Mouse (Mus musculus) forelimb bud, embryonic 11.5 days (tissue): Measurements from ENCODE around the gene Kcnb1.

Experiments
- DNase-seq: peaks from one replicate; pipeline ENCODE4 v3.0.0-alpha.2; 2012; ENCODE audit warnings: low read depth, low spot score

Gene Kcnb1

DNA sequence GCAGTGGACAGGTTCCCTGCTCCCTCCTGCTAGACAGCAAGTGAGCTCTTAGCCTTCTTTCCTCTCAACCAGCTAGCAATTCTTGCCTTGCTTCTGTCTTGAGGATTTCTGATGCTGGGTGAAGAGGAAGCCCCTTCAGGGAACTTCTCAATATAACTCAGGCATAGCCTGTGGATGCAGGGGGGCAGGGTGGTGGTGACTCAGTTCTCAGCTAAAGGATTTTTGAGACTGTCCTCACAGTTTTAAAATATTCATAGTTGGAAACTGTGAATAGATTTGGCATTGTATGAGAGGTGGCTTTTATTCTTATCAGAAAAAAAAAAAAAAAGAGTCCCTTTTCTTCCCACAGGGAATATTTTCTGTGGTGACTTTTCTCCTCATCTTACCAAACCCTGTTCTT, 129.2 kb downstream of the Kcnb1 start:
- no peak for DNase-seq

DNA sequence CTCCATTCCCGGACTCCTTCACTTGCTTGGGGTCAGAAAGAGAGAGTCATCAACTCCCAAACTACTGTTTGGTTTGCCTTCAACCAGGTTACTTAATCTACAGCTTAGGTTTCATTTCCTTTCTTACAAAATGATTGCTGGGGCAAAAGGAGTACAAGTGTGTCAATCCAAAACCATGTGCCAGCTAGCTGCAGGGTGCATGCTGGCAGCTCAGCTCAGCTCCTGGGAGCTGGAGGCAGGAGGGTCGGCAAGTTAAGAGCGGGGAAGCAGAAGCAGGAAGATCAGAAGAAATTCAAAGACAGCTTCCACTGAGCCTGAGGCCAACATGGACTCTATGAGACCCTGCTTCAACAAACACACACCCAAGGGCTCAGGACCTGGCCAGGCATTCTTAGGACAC, 129.6 kb downstream of the Kcnb1 start:
- DNase-seq = no peak

DNA sequence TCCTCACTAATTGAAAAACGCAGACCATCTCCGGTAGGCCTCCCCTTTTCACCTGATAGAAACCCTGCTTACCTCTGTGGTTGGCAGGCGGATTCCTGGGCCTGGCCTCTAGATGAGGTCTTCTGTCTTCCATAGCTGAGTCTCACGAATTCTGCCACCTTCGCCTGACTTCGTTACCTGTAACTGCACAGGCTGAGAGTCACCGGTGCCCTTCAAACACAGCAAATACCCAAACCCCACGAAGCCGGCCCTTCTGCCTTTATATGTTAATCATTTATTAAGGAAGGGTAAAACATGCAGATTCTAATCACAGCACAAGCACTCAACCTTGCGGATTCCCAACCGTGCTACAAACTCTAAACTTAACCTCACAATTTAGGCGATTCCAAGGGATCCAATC, 130.0 kb downstream of the Kcnb1 start:
- DNase-seq = no peak

DNA sequence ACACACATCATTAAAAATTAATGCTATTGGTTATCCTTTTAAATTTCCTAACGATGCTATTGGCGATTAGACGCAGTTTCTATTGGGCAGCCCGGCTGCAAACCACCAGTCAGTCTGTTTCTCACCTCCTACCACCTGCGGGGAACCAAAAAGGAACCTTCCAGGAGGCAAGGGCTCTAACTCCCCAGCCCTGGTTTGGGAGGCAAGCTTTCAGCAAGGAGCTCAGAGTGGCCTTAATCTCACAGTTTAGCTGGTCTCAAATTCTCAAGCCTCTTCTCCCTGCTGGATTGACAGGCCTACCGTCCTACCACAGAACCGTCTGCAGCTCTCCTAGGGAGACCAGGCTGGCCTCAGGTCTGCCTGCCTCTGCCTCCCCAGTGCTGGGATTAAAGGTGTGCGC, 130.4 kb downstream of the Kcnb1 start:
- no peak for DNase-seq

DNA sequence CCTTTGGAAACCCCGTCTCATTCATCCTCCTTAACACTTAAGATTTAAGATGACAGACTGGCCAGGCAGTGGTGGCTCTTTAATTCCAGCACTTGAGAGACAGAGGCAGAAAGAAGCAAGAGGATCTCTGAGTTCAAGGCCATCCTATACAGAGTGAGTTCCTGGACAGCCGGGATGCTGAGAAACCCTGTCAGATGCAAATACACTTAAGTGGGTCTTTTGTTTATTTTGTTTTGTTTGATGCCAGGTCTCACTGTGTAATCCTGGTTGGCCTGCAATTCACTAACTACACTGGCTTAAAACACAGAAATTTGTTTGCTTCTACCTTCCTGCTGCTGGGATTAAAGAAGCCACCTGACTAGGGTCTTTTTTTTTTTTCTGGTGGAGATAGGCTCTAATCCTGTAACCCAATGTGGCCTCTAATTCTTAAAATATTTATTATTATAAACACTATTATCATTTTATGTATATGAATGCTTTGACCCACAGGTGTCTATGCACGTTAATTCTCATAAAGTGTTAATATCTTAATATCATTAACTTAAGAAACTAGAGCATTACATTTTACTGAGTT, 131.1 kb downstream of the Kcnb1 start:
- no peak for DNase-seq

DNA sequence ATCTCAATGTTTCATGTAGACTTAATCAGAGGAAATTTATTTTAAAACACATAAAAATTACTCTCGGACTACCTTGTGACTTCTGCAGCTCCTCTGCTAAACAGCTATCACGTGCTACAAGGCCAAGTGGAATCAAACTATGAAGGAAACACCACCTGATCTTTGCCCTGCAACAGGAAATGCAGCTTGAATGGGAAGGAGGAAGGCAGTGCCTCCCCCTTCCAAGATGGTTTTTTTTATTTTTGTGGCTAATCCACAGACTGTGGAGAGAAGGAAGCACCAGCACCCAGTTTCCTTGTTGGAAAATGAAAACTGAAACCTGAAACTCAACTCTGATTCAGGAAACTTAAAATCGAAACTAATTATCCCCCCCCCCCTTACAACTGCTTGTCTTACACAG, 131.8 kb downstream of the Kcnb1 start:
- no peak for DNase-seq

DNA sequence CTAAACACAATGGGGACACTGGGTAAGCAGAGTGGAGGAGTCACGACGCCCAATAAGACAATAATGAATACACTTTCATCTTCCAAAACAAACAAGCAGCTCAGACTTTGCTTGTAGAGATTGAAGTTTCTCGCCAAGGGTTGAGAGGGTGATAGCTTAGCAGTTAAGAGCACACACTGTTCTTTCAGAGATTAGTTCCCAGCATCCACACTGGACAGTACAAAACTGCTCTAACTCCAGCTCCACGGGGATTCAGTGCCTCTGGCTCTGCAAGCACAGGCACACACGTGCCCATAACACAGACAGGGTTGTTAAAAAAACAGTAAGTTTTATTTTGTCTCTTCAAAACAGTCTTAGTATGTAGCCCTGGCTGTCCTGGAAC, 133.0 kb downstream of the Kcnb1 start:
- DNase-seq = no peak

DNA sequence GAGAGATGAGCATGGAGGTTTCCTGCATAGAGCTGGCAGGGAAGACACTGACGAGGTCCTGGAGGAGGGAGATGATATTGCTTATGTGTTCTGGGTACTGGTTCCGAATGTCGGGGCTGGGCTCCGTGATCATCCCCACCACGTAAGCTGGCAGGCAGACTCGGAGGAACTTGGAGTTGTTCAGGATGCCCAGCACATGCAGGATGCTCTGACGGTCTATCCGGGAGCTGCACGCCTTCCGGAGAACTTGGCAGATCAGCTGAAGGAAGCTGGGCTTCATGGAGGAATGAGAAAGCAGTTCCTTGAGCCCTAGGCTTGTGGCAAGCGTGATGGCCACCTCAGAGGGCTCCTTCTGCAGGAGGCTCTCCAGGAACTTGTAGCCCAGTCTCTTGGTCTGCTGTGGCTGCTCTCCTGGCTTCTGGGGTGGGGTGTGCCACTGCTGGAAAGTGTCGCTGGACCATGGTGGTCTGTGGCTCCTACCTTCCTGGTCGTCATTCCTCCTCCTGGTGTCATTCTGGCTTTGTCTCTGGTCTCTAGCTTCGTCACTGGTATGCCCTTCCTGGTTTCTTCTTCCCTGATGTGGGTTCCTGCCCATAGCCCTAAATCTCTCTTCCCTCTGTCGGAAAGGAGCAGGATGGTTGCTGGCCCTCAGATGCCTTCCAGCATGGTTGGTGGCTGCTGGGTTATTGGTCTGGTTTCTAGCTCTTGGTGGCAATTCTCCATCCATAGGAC, 133.6 kb downstream of the Kcnb1 start:
- DNase-seq = no peak

DNA sequence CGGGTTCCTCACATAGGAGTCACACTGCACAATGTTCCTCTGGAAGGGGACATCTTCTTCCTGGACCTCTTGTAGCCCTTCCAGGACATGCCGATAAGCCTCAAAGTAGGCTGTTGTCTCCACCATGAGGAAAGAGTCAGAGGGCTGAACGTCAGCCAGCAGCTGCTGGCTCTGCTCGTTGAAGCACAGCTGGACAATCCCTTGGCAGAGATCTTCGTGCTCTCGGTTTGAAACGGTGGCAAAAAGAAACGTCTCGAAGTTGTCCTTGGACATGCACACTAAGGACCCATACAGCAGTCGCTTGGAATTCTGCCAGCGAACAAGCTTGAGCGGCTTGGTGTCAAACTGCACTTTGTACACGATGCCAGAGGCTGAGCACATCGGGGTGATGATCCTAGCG, 134.6 kb downstream of the Kcnb1 start:
- DNase-seq = no peak

DNA sequence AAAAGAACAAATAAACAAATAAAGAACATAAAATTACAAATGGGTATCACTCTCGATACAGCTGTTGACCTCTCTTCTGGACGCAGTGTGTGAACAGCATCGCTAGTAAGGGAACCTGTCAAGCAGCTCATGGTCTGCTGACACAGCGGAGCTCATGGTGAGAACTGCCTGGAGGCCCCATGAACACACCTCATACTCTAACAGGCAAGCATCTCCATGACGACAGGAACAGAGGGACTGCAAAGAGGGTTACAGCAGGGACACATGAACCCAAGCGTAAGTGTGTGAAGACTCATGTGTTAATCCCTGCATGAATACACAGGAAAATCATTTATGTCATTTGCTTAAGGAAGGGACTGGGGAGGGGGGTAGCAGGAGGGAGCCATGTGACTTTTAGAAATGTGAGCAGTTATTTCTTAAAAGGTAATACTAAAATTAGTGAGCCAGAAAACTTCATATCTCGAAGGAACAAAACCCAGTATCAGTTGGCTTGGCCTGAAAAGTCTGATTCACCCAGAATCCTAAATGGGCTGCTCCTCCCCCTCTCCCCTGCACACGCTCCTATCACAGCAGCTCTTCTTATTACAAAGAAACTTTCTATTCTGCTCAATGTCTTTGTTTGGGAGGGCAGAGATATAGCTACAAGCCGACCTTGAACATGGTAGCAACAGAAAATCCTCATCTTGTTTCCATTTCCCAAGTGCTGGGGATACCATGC, 136.7 kb downstream of the Kcnb1 start:
- no peak for DNase-seq

DNA sequence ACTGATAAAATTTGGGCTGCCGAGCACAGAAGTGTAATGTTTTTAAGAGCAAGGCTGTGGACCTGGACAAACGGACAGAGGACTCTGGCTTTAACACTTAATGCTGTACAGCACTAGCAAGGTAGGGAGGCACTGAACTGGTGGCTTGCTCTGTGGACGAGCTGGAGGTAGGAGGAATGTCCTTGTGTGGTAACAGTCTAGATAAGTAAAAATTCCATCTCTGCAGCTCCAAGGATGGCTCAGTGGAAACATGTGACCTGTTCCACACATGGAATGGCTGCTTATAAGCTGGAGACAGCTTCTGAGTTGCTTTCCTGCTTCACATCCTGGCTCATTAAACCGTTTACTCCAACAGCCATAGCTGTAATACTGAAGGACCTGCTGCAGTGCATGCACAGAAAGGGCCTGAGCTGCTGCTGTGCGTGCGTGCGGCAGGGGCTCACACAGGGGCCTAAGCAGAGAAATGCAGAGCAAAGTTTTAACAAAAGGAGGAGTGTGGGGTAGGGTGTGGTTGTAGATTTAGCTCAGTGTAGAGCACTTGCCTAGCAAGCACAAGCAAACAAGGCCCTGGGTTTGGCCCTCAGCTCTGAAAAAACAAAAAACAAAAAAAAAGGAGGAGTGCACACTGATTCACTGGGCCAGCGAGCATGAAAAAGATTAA, 141.1 kb downstream of the Kcnb1 start:
- DNase-seq = no peak

DNA sequence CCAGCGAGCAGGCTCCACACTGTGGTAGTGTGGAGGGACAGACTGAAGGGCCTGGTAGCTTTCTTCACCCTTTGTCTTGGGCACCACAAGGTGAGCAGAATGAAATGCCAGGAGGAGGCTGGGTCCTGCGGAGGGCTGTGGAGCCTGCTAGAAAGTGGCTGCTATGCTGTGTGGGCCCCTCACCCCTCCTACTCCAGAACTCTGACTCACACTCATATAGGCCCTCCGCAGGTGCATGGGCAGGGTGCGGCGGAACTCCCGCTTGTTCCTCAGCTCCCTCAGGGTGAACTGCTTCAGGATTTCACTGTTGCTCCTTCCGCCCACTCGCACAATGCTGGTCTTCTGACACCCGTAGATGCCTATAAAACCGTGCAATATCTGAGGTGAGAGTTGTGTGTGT, 141.7 kb downstream of the Kcnb1 start:
- no peak for DNase-seq
